Mouse (Mus musculus) stomach, embryonic 14.5 days (tissue): ENCODE data around the gene Cxcr1. TPM values are rescaled to one million over a fixed set of nuclear protein-coding genes. Genes with fewer than 3 reads are reported as not detected.

Experiments used
- ATAC-seq: fragments of 200-750 bp; cut with Nextera tagmentation; 2 replicates; pipeline ENCODE4 v1.8.0; 2017; ENCODE audit warnings: low read depth, moderate TSS enrichment; ENCODE audit not compliant: insufficient number of reproducible peaks, insufficient read depth, low FRiP score
- H3K27ac ChIP-seq: fragments of 300-500 bp; sonication (generic); 2 replicates; pipeline ENCODE4 v1.5.1; 2014; ENCODE audit warnings: mild to moderate bottlenecking, low read length, moderate library complexity, mixed read lengths
- H3K27me3 ChIP-seq: fragments of 300-500 bp; sonication (generic); 2 replicates; pipeline ENCODE4 v1.6.1; 2014; ENCODE audit warnings: low read length, control low read depth, mixed read lengths; ENCODE audit not compliant: control insufficient read depth, insufficient read depth
- H3K36me3 ChIP-seq: fragments of 300-500 bp; sonication (generic); 2 replicates; pipeline ENCODE4 v1.6.1; 2014; ENCODE audit warnings: mild to moderate bottlenecking, control low read depth, low read length, moderate library complexity, mixed read lengths; ENCODE audit not compliant: control insufficient read depth, insufficient read depth
- H3K4me1 ChIP-seq: fragments of 300-500 bp; sonication (generic); 2 replicates; pipeline ENCODE4 v1.6.1; 2014; ENCODE audit warnings: low read length, control low read depth, mixed read lengths; ENCODE audit not compliant: control insufficient read depth, insufficient read depth
- H3K4me2 ChIP-seq: fragments of 300-500 bp; sonication (generic); replicated peaks from 2 replicates; pipeline ENCODE4 v1.6.1; 2014; ENCODE audit warnings: low read depth, low read length, control low read depth
- H3K4me3 ChIP-seq: fragments of 300-500 bp; sonication (generic); 2 replicates; pipeline ENCODE4 v1.5.1; 2014; ENCODE audit warnings: low read depth, low read length, control low read depth
- H3K9ac ChIP-seq: fragments of 300-500 bp; sonication (generic); replicated peaks from 2 replicates; pipeline ENCODE4 v1.6.1; 2014; ENCODE audit warnings: low read depth, mild to moderate bottlenecking, control low read depth, low read length, moderate library complexity, mixed read lengths
- H3K9me3 ChIP-seq: fragments of 300-500 bp; sonication (generic); 2 replicates; pipeline ENCODE4 v1.6.1; 2016; ENCODE audit warnings: low read depth, low read length, control low read depth; ENCODE audit not compliant: control insufficient read depth
- WGBS: fragments of 180-500 bp; shearing (Covaris S2); extraction: QIAGEN DNeasy Blood & Tissue Kit; methylation state at CpG from one replicate; pipeline ENCODE4 v1.1.7; 2014; 5-methylcytosine and 5-hydroxymethylcytosine counted together
- polyA plus RNA-seq: library from polyadenylated mRNA; unstranded; fragments of >200 nt; fragmentation: Nextera tagmentation; extraction: Ambion mirVana; gene quantifications from 2 replicates; pipeline ENCODE4 v1.2.1, GENCODE M21; 2014

Gene Cxcr1
- polyA plus RNA-seq, 1 experiment from 2014 or later = not detected

DNA sequence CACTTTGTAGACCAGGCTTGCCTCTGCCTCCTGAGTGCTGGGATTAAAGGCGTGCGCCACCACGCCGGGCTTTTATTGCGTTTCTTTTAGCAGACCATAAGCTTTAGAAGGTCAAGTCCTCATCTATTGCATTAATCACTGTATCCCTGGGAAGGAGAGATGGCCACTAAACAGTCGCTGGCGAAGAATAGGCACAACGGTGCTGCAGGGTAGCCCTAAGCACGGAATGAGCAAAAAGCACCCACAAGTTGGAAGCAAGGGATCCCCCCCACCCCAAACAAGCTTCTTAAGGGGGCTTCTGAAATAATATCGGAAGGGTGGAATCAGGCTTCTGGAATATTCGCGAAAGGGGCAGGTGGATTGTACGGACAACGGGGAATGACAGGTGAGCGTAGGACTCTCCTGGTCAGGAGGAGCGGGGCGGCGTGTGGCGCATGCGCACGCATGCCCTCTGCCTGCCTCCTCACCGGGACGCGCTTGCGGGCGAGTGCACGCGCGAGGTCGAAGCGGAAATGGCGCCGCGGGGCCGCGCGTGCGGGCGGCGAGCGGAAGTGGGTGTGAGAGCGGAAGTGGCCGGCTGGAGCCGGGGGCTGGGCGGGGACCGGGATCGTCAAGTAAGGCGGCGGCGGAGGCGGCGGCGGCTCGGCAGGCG is 41.6 kb upstream of the Cxcr1 start, which contains the start of gene Arpc2:
Gene Arpc2, plus strand, starts transcription at position 147 of the 652 bp plus-strand sequence.
- WGBS = 2% methylated on average over 43 of the region's 55 CpGs
- Histone ChIP-seq H3K4me3 (peak within 1 kb of the TSS; percentile 76), H3K9me3 (no peaks in the 10 kb centered on the region), H3K27me3 (no peaks in the 10 kb centered on the region), H3K4me1 (peaks cover 28% of the 10 kb centered on the region), H3K9ac (peak within 1 kb of the TSS; percentile 94), H3K27ac (peak within 1 kb of the TSS; percentile 76), H3K36me3 (no peaks in the 10 kb centered on the region), H3K4me2 (peak within 1 kb of the TSS; percentile 79)
- ATAC-seq = peak; percentile 91

DNA sequence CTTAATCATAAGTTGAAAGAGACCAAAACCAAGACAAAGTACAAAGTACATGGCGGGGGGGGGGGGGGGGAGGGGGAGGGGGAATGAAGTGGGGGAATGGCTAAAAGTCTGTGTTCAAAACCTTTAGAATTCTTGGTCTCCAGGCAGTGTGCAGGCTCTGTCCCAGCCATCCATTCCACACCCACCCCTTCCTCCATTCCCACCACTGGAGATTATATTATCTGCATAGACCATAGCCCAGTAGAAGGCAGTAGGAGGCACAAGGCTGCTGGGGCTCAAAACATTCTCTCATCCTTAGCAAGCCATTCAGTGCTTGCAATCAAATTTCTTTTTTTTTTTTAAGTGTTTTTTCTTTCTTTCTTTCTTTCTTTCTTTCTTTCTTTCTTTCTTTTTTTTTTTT is 36.6 kb upstream of the Cxcr1 start:
- H3K9ac ChIP-seq = no peak overlapping the region
- no peaks in the 10 kb centered on the region for H3K36me3 ChIP-seq
- 83% methylated on average over 1 of the region's 1 CpGs for WGBS
- no peak overlapping the region for H3K4me3 ChIP-seq
- H3K4me1 ChIP-seq = no peaks in the 10 kb centered on the region
- H3K27me3 ChIP-seq = no peaks in the 10 kb centered on the region
- H3K27ac ChIP-seq = no peak overlapping the region
- no peak overlapping the region for H3K4me2 ChIP-seq
- H3K9me3 ChIP-seq = no peaks in the 10 kb centered on the region
- no peak for ATAC-seq

DNA sequence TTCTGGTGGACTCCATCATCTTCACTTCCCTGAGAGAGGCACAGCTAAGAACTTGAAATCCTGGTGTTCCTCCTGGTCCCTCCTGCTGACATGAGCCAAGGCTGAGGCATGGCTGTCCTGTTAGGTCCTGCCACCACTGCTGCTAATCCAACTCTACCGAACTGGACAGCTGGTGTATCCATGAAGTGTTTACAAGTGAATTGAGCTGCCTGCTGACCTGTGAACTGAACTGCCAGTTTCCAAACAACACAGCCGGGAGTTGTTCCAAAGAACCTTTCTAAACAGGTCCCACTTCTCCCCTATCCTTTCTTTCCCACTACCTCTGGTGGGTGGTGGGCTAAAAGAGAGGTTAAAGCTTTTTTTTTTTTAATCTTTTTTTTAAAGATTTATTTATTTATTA is 35.5 kb upstream of the Cxcr1 start:
- H3K27ac ChIP-seq = no peak overlapping the region
- H3K36me3 ChIP-seq = no peaks in the 10 kb centered on the region
- no peaks in the 10 kb centered on the region for H3K9me3 ChIP-seq
- no peak overlapping the region for H3K4me3 ChIP-seq
- no peak overlapping the region for H3K9ac ChIP-seq
- 28% methylated on average over 2 of the region's 2 CpGs for WGBS
- no peak overlapping the region for H3K4me2 ChIP-seq
- H3K27me3 ChIP-seq = no peaks in the 10 kb centered on the region
- no peaks in the 10 kb centered on the region for H3K4me1 ChIP-seq
- no peak for ATAC-seq

DNA sequence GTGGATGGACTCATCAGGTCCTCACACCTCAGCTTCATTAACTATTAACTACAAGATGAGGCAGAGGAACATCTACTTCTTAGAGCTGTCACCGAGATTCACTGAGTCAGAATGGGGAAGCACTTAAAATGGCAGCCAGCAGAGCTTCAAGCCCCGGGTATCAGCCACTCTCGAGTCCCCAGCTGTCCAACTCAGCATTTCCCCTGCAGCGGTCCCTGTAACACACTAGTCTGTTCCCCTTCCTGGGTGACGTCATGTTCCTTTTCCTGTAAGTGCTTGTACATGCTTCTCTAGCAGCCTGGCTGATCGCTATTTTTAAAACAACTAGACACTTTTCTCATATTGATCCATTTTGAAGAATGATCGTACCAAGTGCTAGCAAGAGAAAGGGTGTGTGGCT is 32.9 kb upstream of the Cxcr1 start:
- H3K27ac ChIP-seq = no peak overlapping the region
- no peaks in the 10 kb centered on the region for H3K9me3 ChIP-seq
- 74% methylated on average over 7 of the region's 7 CpGs for WGBS
- no peaks in the 10 kb centered on the region for H3K36me3 ChIP-seq
- no peaks in the 10 kb centered on the region for H3K27me3 ChIP-seq
- H3K4me3 ChIP-seq = no peak overlapping the region
- no peak overlapping the region for H3K9ac ChIP-seq
- no peak overlapping the region for H3K4me2 ChIP-seq
- no peaks in the 10 kb centered on the region for H3K4me1 ChIP-seq
- no peak for ATAC-seq

DNA sequence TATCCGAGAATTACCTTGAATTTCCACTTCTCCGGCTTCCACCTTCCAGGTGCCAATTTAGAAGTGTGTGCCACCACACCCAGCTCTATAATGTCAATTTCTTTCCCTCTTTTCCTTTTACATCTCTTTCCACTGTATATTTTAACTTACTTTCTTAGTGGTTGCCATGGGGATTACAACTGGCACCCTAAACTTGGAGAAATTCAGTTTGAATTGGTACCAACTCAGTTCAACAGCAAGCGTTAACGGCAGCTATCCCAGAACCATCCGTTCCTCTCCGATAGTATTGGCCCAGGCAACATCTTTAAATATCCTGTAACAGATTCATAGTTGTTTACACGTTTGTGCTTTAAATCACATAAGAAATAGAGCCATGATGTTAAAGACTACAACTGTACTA is 25.5 kb upstream of the Cxcr1 start:
- Histone ChIP-seq H3K4me2 (no peak overlapping the region), H3K4me3 (no peak overlapping the region), H3K36me3 (no peaks in the 10 kb centered on the region), H3K27me3 (no peaks in the 10 kb centered on the region), H3K9ac (no peak overlapping the region), H3K9me3 (no peaks in the 10 kb centered on the region), H3K4me1 (no peaks in the 10 kb centered on the region), H3K27ac (no peak overlapping the region)
- ATAC-seq = no peak
- 85% methylated on average over 7 of the region's 7 CpGs for WGBS

DNA sequence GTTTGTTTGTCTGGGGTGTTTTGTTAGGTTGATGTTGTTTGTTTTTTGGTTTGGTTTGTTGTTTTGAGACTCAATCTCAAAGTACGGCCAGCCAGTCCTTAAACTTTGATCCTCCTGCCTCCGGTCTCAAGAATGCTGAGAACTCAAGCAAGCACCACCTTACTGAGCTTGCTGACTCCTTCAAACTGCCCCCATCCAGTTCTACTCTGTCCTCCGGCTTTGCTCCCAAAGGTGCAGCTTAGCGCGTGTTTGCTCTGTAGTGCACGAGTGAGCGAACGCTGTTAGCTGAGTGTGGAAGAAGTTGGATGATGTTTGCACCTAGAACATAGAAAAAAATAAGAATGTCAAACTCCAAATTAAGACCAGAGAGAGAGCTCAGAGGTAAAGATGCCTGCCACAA is 14.5 kb upstream of the Cxcr1 start:
- no peaks in the 10 kb centered on the region for H3K9me3 ChIP-seq
- H3K4me3 ChIP-seq = no peak overlapping the region
- ATAC-seq = no peak
- H3K4me1 ChIP-seq = no peaks in the 10 kb centered on the region
- WGBS = 84% methylated on average over 8 of the region's 8 CpGs
- H3K27me3 ChIP-seq = no peaks in the 10 kb centered on the region
- H3K9ac ChIP-seq = no peak overlapping the region
- H3K36me3 ChIP-seq = no peaks in the 10 kb centered on the region
- no peak overlapping the region for H3K4me2 ChIP-seq
- no peak overlapping the region for H3K27ac ChIP-seq

DNA sequence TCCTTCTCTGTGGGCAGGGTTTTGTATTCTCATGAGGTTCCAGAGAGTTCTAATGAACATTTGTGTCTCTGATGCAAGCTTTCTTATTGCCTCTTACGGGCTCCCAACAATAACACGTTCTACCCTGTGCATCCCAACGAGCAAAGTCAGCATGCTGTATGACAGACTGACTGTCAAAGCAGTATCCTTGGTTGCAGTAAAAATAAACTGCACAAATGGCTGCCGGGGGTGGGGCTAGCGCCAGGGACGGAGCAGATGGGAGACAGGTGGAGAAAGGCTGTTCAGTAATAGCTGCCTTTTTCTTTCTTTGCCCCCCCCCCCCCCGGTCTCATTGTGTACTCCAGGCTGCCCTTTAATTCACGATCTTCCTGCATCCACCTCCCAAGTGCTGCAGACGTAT is 13.5 kb upstream of the Cxcr1 start:
- Histone ChIP-seq H3K4me2 (no peak overlapping the region), H3K36me3 (no peaks in the 10 kb centered on the region), H3K27ac (no peak overlapping the region), H3K4me1 (no peaks in the 10 kb centered on the region), H3K4me3 (no peak overlapping the region), H3K9ac (no peak overlapping the region), H3K9me3 (no peaks in the 10 kb centered on the region), H3K27me3 (no peaks in the 10 kb centered on the region)
- 46% methylated on average over 9 of the region's 9 CpGs for WGBS
- ATAC-seq = no peak

DNA sequence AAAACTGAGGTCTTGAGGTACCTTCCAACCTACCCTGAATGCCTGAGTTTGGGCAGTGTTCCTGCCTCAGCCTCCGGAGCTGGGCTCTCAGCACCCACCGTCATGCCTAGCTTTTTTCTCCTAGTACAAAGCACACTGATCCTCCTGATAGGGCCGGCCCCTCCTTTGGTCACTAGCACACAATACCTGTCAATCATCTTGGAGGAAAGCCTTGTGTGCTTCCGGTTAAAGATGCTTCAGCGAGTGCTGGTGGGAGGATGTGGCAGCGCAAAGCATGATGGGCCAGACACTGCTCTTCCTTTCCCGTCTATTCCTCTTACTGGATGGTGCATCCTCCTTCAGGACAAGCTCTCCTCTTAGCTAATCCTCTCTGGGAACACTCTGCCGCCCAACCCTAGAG is 12.2 kb upstream of the Cxcr1 start:
- 79% methylated on average over 8 of the region's 8 CpGs for WGBS
- no peaks in the 10 kb centered on the region for H3K9me3 ChIP-seq
- no peak overlapping the region for H3K4me2 ChIP-seq
- H3K27me3 ChIP-seq = no peaks in the 10 kb centered on the region
- H3K27ac ChIP-seq = no peak overlapping the region
- no peak overlapping the region for H3K4me3 ChIP-seq
- no peak for ATAC-seq
- H3K9ac ChIP-seq = no peak overlapping the region
- H3K4me1 ChIP-seq = no peaks in the 10 kb centered on the region
- H3K36me3 ChIP-seq = no peaks in the 10 kb centered on the region

DNA sequence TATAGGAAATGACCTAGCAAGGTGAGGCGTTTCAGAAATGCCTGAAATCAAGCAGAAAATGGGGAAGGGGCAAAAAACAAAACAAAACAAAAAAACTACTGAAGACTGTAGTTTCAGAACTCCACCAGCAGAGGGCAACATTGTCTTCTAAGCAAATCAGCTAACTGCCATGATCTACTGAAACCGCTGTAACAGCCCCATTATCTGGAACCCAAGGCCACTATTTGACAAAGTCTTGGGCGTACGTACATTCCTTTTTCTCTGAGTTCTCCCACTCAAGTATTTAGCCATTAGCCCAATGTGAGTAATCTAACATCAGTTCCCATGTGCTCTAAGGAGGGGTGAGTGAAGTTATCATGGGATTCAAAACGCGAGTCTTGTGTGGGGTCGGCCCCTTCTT is 11.4 kb upstream of the Cxcr1 start:
- Histone ChIP-seq H3K27me3 (no peaks in the 10 kb centered on the region), H3K4me3 (no peak overlapping the region), H3K9me3 (no peaks in the 10 kb centered on the region), H3K36me3 (no peaks in the 10 kb centered on the region), H3K27ac (no peak overlapping the region), H3K9ac (no peak overlapping the region), H3K4me1 (no peaks in the 10 kb centered on the region), H3K4me2 (no peak overlapping the region)
- 58% methylated on average over 7 of the region's 7 CpGs for WGBS
- ATAC-seq = no peak
